Mouse (Mus musculus) stomach, postnatal 0 days (tissue): ENCODE results near the gene Bptf. TPM values are rescaled to one million over a fixed set of nuclear protein-coding genes. Genes with fewer than 3 reads are reported as not detected.
A peak's percentile ranks its signal among the peaks of the same experiment; 100 is the strongest.

Experiments used
- ATAC-seq: fragments of 200-750 bp; cut with Nextera tagmentation; 2 replicates; pipeline ENCODE4 v1.8.0; 2017; ENCODE audit not compliant: low FRiP score, low TSS enrichment
- DNase-seq: peaks from one replicate; pipeline ENCODE4 v3.0.0-alpha.2; 2016; ENCODE audit warnings: low spot score
- H3K27ac ChIP-seq: fragments of 300-500 bp; sonication (generic); replicated peaks from 2 replicates; pipeline ENCODE4 v1.5.1; 2014; ENCODE audit warnings: mild to moderate bottlenecking, control low read depth
- H3K27me3 ChIP-seq: fragments of 300-500 bp; sonication (generic); 2 replicates; pipeline ENCODE4 v1.6.1; 2014; ENCODE audit warnings: low read length; ENCODE audit not compliant: control insufficient read depth, insufficient read depth
- H3K36me3 ChIP-seq: fragments of 300-500 bp; sonication (generic); 2 replicates; pipeline ENCODE4 v1.6.1; 2014; ENCODE audit warnings: low read length, mixed read lengths; ENCODE audit not compliant: control insufficient read depth, insufficient read depth
- H3K4me1 ChIP-seq: fragments of 300-500 bp; sonication (generic); replicated peaks from 2 replicates; pipeline ENCODE4 v1.6.1; 2014; ENCODE audit warnings: antibody characterized with exemption; ENCODE audit not compliant: control insufficient read depth, insufficient read depth
- H3K4me2 ChIP-seq: fragments of 300-500 bp; sonication (generic); replicated peaks from 2 replicates; pipeline ENCODE4 v1.6.1; 2014; ENCODE audit warnings: low read depth, mild to moderate bottlenecking, control low read depth, moderate library complexity
- H3K4me3 ChIP-seq: fragments of 300-500 bp; sonication (generic); 2 replicates; pipeline ENCODE4 v1.5.1; 2014; ENCODE audit warnings: low read depth, low read length, control low read depth
- H3K9ac ChIP-seq: fragments of 300-500 bp; sonication (generic); 2 replicates; pipeline ENCODE4 v1.6.1; 2014; ENCODE audit warnings: mild to moderate bottlenecking, low read length, control low read depth, mixed read lengths
- H3K9me3 ChIP-seq: fragments of 300-500 bp; sonication (generic); 2 replicates; pipeline ENCODE4 v1.6.1; 2016; ENCODE audit warnings: low read length; ENCODE audit not compliant: control insufficient read depth
- CTCF ChIP-seq: IDR thresholded peaks from 2 replicates; pipeline ENCODE4 v1.5.1; 2016; ENCODE audit warnings: antibody characterized with exemption, low read depth, mild to moderate bottlenecking, moderate library complexity
- EP300 ChIP-seq: optimal IDR thresholded peaks from 2 replicates; pipeline ENCODE3; 2016; ENCODE audit warnings: antibody characterized with exemption
- WGBS: fragments of 180-500 bp; shearing (Covaris S2); extraction: QIAGEN DNeasy Blood & Tissue Kit; methylation state at CpG from one replicate; pipeline ENCODE4 v1.1.7; 2014; 5-methylcytosine and 5-hydroxymethylcytosine counted together
- polyA plus RNA-seq: library from polyadenylated mRNA; unstranded; fragments of >200 nt; fragmentation: Nextera tagmentation; extraction: Ambion mirVana; gene quantifications from 2 replicates; pipeline ENCODE4 v1.2.1, GENCODE M21; 2015

The Bptf gene
- 11.8 and 13.8 TPM in 2 replicates for polyA plus RNA-seq

GRCm38 (mm10) chr11:107131749-107132421 is at the start of gene Bptf:
TSS of gene Bptf (minus strand) at chr11:107132127.
- Histone ChIP-seq H3K4me2 (peak within 1 kb of the TSS; percentile 94), H3K9me3 (no peaks in the 10 kb centered on the region), H3K27ac (peak within 1 kb of the TSS; percentile 99), H3K27me3 (no peaks in the 10 kb centered on the region), H3K4me3 (peak within 1 kb of the TSS; percentile 76), H3K36me3 (no peaks in the 10 kb centered on the region), H3K4me1 (no peaks in the 10 kb centered on the region), H3K9ac (peak within 1 kb of the TSS; percentile 99)
- DNase-seq: peak; percentile 92
- WGBS: 0% methylated on average over 39 of the region's 94 CpGs
- ATAC-seq: peak; percentile 98
- TF ChIP-seq CTCF (peak; percentile 69), EP300 (no peak)

GRCm38 (mm10) chr11:107161215-107161614 is 29.3 kb upstream of the Bptf start:
- H3K36me3 ChIP-seq: no peaks in the 10 kb centered on the region
- no peak overlapping the region for H3K4me2 ChIP-seq
- H3K27ac ChIP-seq: no peak overlapping the region
- ATAC-seq (no peak), DNase-seq (no peak)
- no peak overlapping the region for H3K9ac ChIP-seq
- H3K4me1 ChIP-seq: no peaks in the 10 kb centered on the region
- WGBS: 72% methylated on average over 4 of the region's 4 CpGs
- no peaks in the 10 kb centered on the region for H3K9me3 ChIP-seq
- no peaks in the 10 kb centered on the region for H3K27me3 ChIP-seq
- no peak overlapping the region for H3K4me3 ChIP-seq
- no peak for TF ChIP-seq CTCF
- no peak for TF ChIP-seq EP300

GRCm38 (mm10) chr11:107159034-107159433 is 27.1 kb upstream of the Bptf start:
- WGBS: 55% methylated on average over 1 of the region's 1 CpGs
- TF ChIP-seq EP300 (no peak), CTCF (peak; percentile 68)
- no peaks in the 10 kb centered on the region for H3K4me1 ChIP-seq
- ATAC-seq (no peak), DNase-seq (no peak)
- no peak overlapping the region for H3K9ac ChIP-seq
- no peak overlapping the region for H3K4me3 ChIP-seq
- no peaks in the 10 kb centered on the region for H3K27me3 ChIP-seq
- no peaks in the 10 kb centered on the region for H3K9me3 ChIP-seq
- H3K36me3 ChIP-seq: no peaks in the 10 kb centered on the region
- H3K27ac ChIP-seq: no peak overlapping the region
- H3K4me2 ChIP-seq: no peak overlapping the region

GRCm38 (mm10) chr11:107156977-107157642 is 25.2 kb upstream of the Bptf start:
- peak; percentile 53; the same call in 1 of the 2 replicates for ATAC-seq
- H3K27ac ChIP-seq: no peak overlapping the region

GRCm38 (mm10) chr11:107155292-107155691 is 23.4 kb upstream of the Bptf start:
- Histone ChIP-seq H3K36me3 (no peaks in the 10 kb centered on the region), H3K4me2 (no peak overlapping the region), H3K9me3 (no peaks in the 10 kb centered on the region), H3K27me3 (no peaks in the 10 kb centered on the region), H3K4me3 (no peak overlapping the region), H3K4me1 (no peaks in the 10 kb centered on the region), H3K27ac (no peak overlapping the region), H3K9ac (no peak overlapping the region)
- 81% methylated on average over 5 of the region's 5 CpGs for WGBS
- TF ChIP-seq CTCF (no peak), EP300 (no peak)
- no peak for ATAC-seq
- DNase-seq: no peak

More at GRCm38 (mm10) chr11:107156977-107157642, 25.2 kb upstream of the Bptf start:
- Histone ChIP-seq H3K36me3 (no peaks in the 10 kb centered on the region), H3K4me3 (no peak overlapping the region), H3K4me1 (no peaks in the 10 kb centered on the region), H3K9ac (no peak overlapping the region), H3K27me3 (no peaks in the 10 kb centered on the region), H3K4me2 (no peak overlapping the region), H3K9me3 (no peaks in the 10 kb centered on the region)
- 24% methylated on average over 5 of the region's 5 CpGs for WGBS
- DNase-seq: no peak
- TF ChIP-seq EP300 (no peak), CTCF (no peak)

- Histone ChIP-seq H3K9ac (no peak overlapping the region), H3K4me3 (no peak overlapping the region), H3K27ac (no peak overlapping the region), H3K4me2 (no peak overlapping the region), H3K27me3 (no peaks in the 10 kb centered on the region), H3K4me1 (no peaks in the 10 kb centered on the region), H3K36me3 (no peaks in the 10 kb centered on the region), H3K9me3 (no peaks in the 10 kb centered on the region)
- 82% methylated on average over 7 of the region's 7 CpGs for WGBS
- no peak for DNase-seq
- ATAC-seq: no peak; the same call in 1 of the 2 replicates
- TF ChIP-seq EP300 (no peak), CTCF (no peak)
These were observed 22.5 kb upstream of the Bptf start for GRCm38 (mm10) chr11:107154431-107154830.
